Mouse (Mus musculus) adrenal gland, adult 2 months (tissue): Measurements from ENCODE around the gene Bmp2. TPM values are rescaled to one million over a fixed set of nuclear protein-coding genes. Genes with fewer than 3 reads are reported as not detected.
A peak's percentile ranks its signal among the peaks of the same experiment; 100 is the strongest.

Source experiments
- DNase-seq: peaks from one replicate; pipeline ENCODE4 v3.0.0; 2021
- long read RNA-seq: library from polyadenylated mRNA; stranded (forward); transcript quantifications from one replicate; pipeline ENCODE4 v2.0.0, GENCODE M21; 2021
- polyA plus RNA-seq: library from polyadenylated mRNA; depleted of rRNA; stranded (reverse); fragments of >200 nt; gene quantifications from 2 replicates; pipeline ENCODE4 v1.2.3, GENCODE M21; 2012; rRNA removed
- total RNA-seq, 2 experiments: library from RNA; stranded (reverse); gene quantifications; 2 replicates each; pipeline ENCODE4 v1.2.3; 2021

Gene Bmp2
- 10 to 100 TPM; 13.9 to 14.7 TPM for total RNA-seq
- polyA plus RNA-seq = 15.6 and 21.5 TPM in 2 replicates
- long read RNA-seq, transcript Bmp2-201 (3 exons, 3,555 nt) = major isoform, 15 of 25 reads
- long read RNA-seq, partial matches to known transcripts = 6 of 25 reads
- long read RNA-seq, other reads (novel, unspliced or antisense) = 4 of 25 reads

DNA sequence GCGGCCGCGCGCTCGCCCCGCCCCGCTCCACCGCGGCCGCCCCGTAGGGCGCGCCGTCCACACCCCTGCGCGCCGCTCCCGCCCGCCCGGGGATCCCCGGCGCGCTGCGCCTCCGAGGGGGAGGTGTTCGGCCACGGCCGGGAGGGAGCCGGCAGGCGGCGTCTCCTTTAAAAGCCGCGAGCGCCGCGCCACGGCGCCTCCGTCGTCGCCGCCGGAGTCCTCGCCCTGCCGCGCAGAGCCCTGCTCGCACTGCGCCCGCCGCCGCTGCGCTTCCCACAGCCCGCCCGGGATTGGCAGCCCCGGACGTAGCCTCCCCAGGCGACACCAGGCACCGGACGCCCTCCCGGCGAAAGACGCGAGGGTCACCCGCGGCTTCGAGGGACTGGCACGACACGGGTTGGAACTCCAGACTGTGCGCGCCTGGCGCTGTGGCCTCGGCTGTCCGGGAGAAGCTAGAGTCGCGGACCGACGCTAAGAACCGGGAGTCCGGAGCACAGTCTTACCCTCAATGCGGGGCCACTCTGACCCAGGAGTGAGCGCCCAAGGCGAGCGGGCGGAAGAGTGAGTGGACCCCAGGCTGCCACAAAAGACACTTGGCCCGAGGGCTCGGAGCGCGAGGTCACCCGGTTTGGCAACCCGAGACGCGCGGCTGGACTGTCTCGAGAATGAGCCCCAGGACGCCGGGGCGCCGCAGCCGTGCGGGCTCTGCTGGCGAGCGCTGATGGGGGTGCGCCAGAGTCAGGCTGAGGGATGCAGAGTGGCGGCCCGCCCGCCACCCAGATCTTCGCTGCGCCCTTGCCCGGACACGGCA lies at the start of gene Bmp2:
TSS of gene Bmp2 (plus strand) at position 129 of the 811 bp plus-strand sequence.
- DNase-seq = peak; percentile 93

DNA sequence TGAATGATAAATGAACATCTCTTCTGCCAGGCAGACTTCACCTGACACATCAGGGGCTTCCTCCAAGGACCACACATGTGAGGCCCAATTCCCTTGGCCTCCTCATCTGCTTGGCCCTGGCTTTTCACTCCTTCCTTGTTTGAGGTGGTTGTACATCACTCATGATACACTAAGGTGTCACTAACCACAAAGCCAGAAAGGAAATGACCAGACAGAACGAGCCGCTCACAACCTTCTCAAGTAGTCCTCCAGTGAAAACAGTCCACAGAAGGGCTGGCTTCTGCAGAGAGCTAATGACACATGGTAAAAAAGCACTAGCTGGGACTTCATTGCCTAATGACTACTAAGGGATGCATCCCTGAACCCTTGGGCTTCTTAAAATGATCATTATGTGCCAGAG lies 46.3 kb upstream of the Bmp2 start:
- DNase-seq = no peak

DNA sequence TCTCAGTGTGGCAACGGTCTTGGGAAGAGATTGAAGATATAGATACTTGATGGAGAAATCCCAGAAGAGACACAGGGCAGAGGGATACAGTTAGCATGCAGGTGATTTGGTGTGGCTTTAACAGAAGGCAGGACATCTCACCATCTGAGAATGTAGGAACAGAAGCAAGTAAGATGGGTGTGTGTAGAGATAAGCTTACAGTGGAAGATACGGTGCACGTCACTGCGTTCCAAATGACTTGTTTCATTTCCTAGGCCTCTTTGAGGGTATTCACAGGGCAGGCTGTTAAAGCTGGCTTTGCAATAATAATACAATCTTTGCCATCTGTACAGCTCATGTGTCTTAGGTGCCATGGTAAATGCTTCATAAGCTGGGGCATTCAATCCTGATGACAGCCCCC lies 44.9 kb upstream of the Bmp2 start:
- DNase-seq = no peak

DNA sequence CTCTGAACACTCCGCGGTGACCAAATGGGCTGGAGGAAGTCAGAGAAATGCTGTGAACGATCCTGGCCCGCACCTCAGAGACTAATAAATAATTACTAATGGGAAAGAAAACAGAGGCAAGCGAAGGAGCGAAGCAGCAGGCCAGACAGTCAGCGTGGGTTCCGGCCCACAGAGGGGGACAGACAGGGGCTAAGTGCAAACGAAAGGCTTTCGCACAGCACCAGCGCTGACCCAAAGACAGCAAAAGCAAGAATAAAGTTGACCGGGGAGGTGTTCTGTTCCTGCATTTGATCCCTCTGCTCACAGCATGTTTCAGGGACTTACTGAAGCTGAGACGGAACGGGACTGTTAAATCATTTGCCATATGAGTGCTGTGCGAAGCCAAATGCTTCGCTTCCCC lies 42.8 kb upstream of the Bmp2 start:
- no peak for DNase-seq

DNA sequence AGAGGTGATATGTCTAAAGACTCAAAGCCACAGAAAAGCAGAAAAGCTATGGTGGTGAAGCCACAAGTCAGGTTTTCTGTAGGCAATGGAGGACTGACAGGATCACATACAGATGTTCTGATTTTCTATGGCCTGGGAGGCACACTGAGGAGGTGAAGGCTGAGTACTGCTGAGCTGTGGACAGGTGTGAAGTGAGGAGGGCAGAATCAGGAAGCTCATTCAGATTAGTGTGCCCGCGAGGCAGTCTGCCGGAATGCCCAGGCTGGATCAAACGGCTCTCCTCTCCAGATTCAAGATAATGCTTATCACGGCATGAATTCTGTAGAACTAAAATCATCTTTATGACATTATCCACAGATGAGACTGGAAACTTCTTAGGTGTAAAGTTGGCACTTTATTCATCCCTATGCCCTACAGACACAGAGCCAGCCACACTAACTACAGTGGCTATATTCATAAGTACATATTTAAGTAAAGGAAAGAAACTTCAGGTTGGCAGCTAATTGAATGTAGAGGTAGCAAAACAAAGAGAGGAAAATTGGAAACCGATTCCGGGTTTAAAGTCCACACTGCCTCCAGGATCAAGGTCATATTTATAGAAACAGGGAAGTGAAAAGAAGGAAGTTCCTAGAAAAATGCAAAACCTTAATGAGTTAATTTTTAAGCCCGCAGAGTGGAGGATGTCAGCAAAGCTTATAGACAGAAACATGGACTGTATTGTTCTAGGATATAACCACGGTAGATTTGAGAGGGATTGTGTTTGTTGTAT lies 40.8 kb upstream of the Bmp2 start:
- no peak for DNase-seq

DNA sequence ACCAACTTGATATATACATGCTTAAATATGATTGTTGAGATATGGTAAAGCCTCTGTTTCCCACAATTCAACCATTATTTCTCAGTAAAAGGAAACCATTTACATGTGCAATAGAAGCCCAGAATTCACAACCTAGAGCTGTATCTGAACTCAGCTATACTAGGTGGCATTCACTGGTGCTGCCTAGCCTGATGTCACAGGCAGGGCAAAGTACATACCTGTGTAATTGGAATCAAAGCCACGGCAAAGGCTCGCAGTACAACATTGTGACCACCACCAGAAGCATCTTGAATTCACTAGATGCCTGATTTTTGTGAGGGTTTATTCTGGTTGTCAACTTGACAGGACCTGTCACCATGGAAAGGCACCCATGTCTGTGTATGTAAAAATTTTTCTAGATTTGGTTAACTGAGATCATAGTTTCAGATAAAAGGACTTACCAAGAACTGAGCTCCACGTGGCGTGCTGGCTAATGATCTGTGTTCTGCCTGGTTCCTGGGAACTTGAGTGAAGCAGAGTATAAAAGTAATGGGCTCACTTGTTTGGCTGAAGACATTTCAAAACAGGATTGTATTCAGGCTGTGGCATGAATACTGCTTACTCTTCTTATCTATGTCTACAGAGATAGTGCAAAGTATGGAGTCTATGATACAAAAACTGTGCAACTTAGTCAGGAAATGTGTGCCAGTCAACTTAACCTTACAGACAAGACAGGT lies 35.5 kb upstream of the Bmp2 start:
- no peak for DNase-seq

DNA sequence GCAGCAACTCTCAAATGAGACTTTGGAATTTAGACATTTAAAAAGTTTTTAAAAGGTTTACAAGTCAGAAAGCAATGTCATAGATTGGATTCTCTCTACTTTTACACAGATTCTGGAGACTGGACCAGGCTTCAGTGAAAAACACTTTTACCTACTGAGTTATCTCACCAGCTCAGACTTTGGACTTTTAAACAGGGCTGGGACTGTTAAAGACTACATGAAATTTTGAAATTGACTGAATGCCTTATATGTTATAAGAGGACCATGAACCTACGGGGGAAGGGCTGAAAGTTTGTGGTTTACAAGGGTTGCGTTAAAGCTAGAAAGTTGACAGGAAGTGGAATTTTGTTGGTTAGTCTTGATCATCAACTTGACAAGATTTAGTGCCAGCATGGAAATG lies 34.1 kb upstream of the Bmp2 start:
- DNase-seq = no peak

DNA sequence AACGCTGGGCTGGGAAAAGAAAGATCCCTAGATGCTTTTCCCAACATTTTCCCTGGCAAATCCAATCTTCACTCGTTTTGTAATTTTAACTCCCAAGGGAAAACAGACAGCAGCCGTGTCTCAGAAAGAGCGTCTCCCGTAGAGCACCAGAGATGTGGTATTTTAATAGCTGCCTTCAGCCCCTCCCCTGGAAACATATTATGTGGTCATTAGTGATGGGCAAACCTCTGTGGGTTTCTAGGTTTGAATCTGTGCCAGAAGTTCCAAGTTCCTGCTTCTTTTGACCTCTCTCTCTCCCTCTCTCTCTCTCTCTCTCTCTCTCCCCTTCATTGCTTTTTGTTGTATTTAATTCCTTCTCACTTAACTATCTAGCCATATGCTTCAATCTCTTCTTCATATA lies 30.8 kb upstream of the Bmp2 start:
- DNase-seq = no peak

DNA sequence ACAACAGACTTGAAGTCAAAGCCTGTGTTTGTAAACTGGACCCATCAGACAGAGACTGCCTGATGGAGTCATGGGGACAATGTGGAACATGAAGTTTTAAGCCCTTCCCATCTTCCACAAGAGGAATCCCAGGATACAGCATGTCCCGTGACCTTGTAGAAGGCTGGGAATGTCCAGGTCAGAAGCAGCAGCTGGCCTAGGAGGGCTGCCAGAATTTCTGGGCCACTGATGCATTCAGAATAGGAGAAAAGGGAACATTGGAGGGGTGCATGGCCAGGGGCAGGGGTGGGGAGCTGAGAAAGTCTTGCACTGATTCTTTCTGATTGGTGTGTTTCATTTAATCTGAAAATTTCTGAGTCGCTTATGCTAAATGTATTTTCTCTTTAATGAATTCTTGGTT lies 29.8 kb upstream of the Bmp2 start:
- DNase-seq = no peak

DNA sequence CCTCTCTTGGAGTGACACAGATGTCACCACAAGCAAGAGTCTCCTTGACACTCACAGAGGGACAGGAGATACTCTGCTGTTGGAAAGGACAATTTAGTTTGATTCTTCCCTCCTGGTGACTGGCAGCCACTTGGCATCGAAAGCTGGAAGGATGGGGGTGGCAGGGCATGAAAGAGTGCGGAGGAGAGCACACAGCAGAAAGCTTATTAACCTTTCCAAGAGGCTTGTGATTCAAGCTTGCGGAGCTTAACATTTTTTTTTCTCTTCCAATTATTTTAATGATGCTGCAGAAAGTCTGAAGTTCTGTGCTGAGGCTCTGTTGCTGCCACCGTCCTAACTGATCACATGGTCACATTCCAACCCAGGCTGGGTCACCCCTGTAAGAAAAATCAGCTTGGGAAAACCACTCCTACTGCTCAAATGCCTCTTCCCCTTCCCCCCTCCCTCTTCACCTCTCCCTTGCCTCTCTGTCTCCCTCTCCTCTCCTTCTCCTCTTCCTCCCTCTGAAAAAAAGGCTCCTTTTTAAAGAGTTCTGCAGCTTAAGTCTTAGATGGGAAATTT lies 26.3 kb upstream of the Bmp2 start:
- DNase-seq = no peak

DNA sequence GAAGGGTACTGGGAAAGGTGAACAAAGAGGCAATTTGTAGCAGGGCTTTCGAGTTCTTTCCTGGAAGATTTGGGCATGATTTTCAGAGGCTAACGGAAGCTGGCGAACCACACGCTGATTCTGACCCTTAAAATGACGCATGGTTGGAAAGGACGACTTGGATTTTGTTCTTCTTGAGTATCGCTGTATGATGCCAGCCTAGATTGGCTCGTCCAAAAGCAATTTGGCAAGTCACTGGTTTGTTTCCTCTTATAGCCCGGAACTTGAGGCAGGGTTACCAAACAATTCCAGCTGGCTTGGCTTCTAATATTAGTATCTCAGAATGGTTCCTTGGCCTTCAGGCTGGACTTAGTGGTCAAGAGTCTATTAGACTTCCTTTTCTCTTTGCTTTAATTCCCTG lies 22.6 kb upstream of the Bmp2 start:
- no peak for DNase-seq

DNA sequence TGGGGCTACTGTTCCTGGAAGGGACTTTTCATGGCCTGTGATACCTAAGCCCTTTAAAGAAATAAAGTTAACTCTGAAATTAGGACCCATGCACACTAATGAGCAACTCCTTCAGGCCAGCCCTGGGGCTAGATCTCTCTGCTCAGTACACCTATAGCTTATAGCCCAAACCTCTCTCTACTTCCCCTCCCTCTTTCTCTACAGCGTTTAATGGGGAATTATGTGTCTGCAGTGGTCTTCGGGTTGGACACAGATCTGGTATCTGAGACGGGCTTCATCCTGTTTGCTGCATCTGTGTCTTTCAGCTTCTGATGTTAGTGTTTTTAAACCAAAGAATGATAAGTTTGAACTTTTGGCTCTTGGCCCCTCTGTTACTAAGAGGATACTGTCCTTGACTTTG lies 18.9 kb upstream of the Bmp2 start:
- DNase-seq = no peak

DNA sequence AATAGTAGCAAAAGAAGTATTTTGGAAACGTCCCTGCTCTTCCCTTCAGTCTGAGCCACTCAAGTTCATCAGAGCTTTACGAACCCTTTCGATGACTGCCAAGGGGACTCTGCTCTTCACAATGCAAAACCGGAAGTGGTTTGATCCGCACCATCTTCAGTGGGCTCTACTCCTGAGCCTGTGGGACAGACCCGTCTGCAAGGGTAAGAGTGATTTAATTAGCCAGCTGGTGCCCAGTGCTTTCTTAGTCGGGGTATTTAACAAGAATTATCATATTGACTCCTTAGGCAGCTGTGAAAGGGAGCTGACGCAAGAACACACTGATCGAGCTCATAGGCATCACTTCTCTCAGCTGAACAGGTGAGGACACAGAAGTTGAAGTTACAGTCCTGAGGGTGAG lies 16.5 kb upstream of the Bmp2 start:
- DNase-seq = no peak

DNA sequence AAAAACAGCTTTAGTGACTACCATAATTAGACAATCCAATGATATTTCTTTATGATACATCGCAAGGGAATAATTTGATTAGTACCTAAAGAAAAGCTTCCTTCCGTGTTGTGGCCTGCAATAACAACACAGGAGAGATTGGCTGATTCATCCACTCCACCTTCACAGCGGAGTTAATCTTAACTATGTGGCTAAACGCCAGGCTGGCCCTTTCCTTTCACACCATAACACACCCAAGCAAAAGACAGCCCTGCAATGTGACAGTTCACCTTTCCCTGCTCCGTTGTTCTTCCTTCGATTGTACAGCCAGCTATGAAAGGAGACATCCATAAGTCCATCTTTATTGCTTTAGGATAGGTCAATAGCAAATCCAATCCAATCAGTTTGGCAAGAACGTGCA lies 15.1 kb upstream of the Bmp2 start:
- DNase-seq = no peak

DNA sequence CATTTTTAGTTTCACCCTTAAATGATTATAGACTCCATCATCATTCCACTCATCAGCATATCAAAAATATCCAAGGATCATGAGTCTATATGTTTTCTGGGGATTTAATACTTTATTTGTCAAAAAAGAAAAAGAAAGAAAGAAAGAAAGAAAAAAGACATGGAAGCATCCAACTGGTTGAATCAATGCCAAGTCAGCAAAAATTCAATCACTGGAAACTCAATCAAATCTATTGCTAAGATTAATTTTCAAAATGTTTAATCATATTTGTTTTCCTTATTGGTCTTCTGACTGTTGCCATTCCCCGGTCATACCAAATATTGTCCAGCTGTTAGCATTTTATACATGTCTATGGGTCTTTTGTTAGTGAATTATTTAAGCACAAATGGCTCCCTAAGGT lies 11.3 kb upstream of the Bmp2 start:
- no peak for DNase-seq

DNA sequence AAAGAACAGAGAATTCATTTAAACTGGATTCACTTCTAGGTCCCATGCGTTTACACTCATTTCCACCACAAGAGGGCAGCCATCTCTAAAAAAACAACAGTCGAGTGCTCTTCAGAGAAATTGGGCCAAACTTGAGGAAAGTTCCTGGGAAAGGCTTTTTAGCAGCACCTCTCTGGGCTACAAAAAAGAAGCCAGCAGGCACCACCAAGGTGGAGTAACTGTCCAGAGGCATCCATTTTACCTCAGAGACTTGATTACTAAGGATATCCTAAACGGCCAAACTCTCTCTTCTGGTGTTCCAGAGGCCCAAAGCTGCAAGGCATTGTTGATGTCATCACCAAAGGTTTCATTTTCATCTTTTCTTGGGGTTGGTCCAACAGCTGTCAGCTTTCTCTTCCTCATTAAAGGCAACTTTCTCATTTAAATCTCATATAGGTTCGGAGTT lies 1.7 kb upstream of the Bmp2 start:
- peak; percentile 77 for DNase-seq

DNA sequence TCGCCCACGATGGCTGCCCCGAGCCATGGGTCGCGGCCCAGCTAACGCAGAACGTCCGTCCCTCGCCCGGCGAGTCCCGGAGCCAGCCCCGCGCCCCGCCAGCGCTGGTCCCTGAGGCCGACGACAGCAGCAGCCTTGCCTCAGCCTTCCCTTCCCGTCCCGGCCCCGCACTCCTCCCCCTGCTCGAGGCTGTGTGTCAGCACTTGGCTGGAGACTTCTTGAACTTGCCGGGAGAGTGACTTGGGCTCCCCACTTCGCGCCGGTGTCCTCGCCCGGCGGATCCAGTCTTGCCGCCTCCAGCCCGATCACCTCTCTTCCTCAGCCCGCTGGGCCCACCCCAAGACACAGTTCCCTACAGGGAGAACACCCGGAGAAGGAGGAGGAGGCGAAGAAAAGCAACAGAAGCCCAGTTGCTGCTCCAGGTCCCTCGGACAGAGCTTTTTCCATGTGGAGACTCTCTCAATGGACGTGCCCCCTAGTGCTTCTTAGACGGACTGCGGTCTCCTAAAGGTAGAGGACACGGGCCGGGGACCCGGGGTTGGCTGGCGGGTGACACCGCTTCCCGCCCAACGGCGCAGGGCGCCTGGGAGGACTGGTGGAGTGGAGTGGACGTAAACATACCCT lies 995 bp downstream of the Bmp2 start:
- peak; percentile 87 for DNase-seq

DNA sequence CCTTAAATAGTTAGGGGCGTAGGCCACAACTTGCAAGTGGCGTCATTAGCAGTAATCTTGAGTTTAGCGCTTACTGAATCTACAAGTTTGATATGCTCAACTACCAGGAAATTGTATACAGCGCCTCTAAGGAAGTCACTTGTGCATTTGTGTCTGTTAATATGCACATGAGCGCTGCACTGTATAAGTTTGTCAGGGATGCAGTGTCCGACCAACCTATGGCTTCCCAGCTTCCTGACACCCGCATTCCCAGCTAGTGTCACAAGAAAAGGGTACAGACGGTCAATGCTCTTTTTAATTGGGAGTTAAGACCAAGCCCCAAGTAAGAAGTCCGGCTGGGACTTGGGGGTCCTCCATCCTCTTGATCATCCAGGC lies 1.9 kb downstream of the Bmp2 start:
- DNase-seq = peak; percentile 15

DNA sequence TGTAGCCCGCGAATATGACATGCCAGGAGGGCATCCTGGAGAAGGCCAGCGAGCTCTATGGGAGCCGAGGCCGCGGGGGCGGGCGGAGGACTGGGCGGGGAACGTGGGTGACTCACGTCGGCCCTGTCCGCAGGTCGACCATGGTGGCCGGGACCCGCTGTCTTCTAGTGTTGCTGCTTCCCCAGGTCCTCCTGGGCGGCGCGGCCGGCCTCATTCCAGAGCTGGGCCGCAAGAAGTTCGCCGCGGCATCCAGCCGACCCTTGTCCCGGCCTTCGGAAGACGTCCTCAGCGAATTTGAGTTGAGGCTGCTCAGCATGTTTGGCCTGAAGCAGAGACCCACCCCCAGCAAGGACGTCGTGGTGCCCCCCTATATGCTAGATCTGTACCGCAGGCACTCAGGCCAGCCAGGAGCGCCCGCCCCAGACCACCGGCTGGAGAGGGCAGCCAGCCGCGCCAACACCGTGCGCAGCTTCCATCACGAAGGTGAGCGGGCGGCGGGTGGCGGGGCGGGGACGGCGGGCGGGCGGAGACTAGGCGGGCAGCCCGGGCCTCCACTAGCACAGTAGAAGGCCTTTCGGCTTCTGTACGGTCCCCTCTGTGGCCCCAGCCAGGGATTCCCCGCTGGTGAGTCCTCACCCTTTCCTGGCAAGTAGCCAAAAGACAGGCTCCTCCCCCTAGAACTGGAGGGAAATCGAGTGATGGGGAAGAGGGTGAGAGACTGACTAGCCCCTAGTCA lies 2.5 kb downstream of the Bmp2 start:
- DNase-seq = peak; percentile 90

DNA sequence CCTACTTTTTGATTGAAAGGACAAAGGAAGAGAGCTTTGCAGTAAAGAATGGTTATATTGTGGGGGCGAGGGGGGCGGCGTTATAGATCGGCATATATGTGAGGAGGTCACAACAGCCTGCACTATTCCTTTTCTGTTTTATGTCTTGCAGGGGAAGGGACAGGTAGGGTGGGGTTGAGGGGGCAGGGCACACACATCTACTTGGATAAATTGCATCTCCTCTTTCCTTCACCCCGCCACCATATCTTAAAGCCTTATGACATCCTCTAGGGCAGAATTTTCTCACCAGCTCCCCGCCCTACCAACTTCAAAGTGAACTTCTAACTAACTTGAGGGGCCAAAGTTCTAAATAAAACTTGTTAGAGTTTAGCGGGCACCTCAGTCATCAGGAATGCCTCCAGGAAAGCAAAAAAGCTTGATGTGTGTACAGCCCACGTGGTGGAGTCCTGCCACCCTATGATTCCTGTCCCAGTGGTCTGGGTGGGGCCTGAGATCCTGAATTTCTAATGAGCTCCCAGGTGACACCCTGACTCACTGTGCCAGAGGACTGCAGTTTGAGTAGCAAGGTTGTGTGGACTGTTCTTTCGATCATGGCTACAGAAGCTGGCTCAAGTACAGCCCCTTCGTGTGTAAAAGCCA lies 12.4 kb downstream of the Bmp2 start:
- no peak for DNase-seq

DNA sequence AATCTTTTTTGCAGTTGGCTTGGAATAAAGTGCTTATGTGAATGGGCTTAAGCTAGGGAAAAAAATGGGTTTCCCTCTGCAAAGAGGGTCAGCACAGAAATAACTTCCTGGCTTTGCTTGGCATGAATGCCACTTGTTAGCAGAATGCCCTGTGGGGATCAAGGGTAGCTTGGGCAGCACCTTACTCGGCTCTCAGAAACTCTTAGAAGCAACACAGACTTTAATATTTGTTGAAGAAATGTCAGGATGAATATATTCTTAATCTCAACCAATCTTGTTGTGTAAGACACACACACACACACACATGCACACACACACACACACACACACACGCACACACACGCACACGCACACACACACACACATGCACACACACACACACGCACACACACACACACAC lies 13.5 kb downstream of the Bmp2 start:
- DNase-seq = no peak
